Mouse (Mus musculus) thymus, adult 2 months (tissue): ENCODE measurements at regions not wholly inside any gene's neighbourhood (a gene's known extent, or its start where the extent isn't known, plus 50 kb on each side); places are given as distances from the start of the nearest gene placed in this dataset.

Experiments
- CTCF ChIP-seq: fragments of 200-500 bp; IDR thresholded peaks from 2 replicates; pipeline ENCODE4 v1.5.1; 2012; ENCODE audit warnings: mild to moderate bottlenecking, control low read depth, low read length, moderate library complexity, borderline replicate concordance; ENCODE audit not compliant: control insufficient read depth, poor library complexity, insufficient read depth; ENCODE audit errors: extremely low read depth
- POLR2A ChIP-seq: fragments of 200-500 bp; IDR thresholded peaks from 2 replicates; pipeline ENCODE4 v1.6.1; 2012; ENCODE audit warnings: mild to moderate bottlenecking, low read length, control low read depth, moderate library complexity; ENCODE audit not compliant: control insufficient read depth, poor library complexity, insufficient read depth; ENCODE audit errors: extremely low read depth

- TF ChIP-seq POLR2A: no peak
- TF ChIP-seq CTCF: no peak
These were observed 88.0 kb upstream of the Zmiz1 start for GRCm38 (mm10) chr14:25371021-25371400.
